Mouse (Mus musculus) cerebellum, postnatal 36 days (tissue): ENCODE measurements around the gene Klhl3.

Source experiments
- DNase-seq, 2 experiments: peaks; one replicate each; pipeline ENCODE4 v3.0.0; 2021 to 2022; ENCODE audit warnings: mixed read lengths in 2 of 2

Klhl3 gene

DNA sequence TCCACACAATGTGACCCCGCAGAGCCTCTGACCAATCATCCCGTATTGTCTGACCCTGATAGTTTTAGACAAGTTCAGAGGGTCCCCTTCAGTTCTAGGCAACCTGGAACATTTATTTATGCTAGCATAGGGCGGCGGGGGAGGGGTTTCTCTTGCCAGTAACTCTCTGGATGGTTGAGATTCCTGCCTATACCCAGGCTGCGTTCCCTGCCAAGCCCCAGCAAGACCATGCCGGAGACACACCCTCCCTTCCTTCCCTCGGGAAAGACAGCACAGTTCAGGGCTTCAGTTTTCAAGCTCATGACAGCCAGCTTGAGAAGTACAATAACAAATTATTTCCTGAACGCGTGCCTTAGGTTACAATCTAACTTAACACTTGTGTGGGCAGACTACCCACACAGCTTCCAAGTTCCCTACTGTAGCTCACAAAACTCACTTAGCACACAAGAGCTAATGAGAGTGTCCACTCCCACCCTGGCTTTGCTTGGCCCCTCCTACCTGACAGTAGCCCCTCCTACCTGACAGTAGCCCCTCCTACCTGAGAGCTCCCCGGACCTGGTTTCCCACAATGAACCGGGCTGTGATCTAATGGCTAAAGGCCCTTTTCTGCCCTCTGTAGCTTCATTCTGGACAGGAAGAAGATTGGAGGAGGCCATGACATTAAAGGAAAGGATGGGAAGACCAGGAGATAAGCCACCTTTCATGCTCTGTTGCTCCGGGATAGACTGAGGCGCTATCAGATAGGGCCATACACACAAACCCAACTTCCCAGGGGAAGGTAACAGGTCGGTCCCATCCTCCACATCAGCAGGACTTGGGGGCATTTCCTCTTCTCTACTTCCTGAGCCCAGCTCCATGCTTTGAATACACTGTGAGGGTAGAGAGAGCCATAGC lies 46.6 kb downstream of the Klhl3 start:
- DNase-seq: no peak

- no peak for DNase-seq
These were observed 47.3 kb downstream of the Klhl3 start for GRCm38 (mm10) chr13:58066081-58066495.

DNA sequence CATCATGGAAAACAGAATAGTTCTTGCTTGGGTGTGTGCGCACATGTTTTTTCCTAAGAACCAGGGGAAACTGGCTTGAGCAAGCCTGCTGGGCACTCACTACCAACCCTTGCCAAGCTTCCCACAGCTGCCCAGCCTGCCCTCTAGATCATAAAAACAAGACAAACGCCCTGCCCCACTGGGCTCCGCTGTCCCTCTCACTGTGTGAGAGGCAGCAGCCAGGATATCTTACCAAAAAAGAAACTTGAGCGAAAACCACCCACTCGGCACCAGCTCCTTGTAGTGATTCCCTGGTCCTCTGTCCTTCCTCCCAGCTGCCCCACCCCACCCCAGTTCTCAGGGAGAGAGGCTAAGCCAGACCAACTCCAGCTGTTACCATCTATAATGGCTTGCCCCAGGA lies 48.1 kb downstream of the Klhl3 start:
- DNase-seq: no peak

GRCm38 (mm10) chr13:58057953-58058870 lies 55.2 kb downstream of the Klhl3 start:
- no peak for DNase-seq

- no peak for DNase-seq
These were observed 56.8 kb downstream of the Klhl3 start for GRCm38 (mm10) chr13:58056618-58057017.

GRCm38 (mm10) chr13:58053628-58054027 lies 59.8 kb downstream of the Klhl3 start:
- DNase-seq: no peak

- peak; percentile 40 to 46 for DNase-seq
These were observed 61.7 kb downstream of the Klhl3 start for GRCm38 (mm10) chr13:58051654-58052053.

DNA sequence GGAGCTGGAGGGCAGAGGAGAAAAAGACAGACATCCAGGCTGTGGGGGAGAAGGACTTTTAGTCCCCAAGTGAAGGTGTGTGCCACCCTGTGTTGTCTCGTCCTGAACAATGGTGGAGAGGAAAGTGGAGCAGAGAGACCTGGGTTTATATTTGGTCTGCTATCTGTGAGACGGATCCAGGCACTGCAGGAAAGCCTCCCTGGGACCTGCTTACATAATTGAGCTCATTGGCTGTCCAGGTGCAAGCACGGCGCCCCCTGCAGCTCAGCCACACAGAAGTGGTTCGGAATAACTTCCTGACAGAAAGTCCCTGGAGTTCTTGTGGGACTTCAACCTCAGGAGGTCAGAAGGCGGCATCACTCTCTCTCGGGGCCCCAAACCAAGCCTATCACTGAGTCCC lies 62.1 kb downstream of the Klhl3 start:
- DNase-seq: peak; percentile 61 to 64

DNA sequence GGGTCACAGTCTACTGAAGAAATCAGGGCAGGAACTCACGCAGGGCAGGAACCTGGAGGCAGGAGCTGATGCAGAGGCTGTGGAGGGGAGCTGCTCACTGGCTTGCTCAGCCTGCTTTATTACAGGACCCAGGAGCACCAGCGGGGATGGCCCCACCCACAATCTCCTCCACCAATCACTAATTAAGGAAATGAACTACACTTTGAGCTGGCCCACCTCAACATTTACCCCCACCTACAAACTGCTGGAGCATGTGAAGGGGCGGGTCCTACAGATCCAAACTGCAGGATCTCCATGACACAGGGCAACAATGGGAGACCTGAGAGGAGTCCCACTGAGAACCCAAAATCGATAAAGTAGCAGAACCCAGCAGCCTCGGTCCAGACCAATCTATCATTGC lies 64.3 kb downstream of the Klhl3 start:
- DNase-seq: no peak

DNA sequence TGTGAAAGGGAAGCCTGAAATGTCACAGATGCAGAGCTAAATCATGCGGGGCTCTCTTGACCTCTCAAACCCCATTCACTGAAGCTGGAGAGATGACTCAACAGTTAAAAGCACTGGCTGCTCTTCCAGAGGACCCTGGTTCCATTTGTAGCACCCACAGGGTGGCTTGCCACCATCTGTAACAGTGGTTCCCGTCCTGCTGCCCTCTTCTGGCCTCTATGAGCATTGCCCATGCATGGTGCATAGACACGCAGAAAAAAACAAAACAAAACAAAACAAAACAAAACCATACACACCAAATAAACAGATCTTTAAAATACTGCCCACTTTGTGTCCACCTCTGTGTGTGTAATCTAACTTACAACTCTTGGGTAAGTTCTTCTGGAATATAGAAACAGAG lies 65.3 kb downstream of the Klhl3 start:
- no peak for DNase-seq

GRCm38 (mm10) chr13:58046178-58046577 lies 67.2 kb downstream of the Klhl3 start:
- no peak for DNase-seq

- no peak for DNase-seq
These were observed 68.1 kb downstream of the Klhl3 start for GRCm38 (mm10) chr13:58045278-58045677.

GRCm38 (mm10) chr13:58043278-58043677 lies 70.1 kb downstream of the Klhl3 start:
- no peak for DNase-seq

DNA sequence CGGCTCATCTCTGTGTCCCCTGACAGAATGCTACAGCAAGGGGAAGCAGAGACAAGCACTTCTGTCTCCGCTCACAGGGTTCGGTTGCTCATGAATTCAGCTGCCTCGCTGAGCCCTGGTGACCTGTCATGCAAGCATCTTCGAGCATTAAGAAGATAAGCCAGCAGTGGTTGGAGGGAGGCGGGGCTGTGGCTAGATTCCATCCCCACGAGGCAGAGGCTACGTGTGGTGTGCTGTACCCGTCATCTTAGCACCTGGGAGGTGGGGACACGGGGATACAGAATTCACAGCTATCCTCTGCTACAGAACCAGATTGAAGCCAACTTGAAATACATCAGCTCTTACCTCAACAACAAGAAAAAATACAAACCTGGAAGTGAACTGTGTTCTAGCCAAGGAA lies 73.3 kb downstream of the Klhl3 start:
- no peak for DNase-seq

DNA sequence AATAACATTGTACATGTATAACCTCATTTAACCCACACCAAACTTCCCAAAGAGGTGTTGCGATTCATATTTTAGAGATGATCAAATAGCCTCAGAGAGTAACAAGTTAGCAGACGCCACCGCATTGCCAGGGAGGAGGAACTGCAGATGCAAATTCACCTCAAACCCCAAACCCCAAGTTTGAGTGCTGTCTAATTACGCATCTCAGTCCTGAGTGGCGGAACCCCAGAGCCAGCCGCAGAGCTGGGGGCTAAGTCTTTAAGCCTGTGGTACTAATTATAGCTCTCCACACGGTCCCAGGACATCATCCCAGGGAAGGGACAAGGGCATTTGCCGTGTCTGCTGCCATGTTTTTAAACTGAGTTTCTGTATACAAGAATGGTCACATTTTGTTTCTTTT lies 75.9 kb downstream of the Klhl3 start:
- DNase-seq: no peak

GRCm38 (mm10) chr13:58035470-58036156 lies 77.8 kb downstream of the Klhl3 start:
- peak; percentile 69 to 82 for DNase-seq

DNA sequence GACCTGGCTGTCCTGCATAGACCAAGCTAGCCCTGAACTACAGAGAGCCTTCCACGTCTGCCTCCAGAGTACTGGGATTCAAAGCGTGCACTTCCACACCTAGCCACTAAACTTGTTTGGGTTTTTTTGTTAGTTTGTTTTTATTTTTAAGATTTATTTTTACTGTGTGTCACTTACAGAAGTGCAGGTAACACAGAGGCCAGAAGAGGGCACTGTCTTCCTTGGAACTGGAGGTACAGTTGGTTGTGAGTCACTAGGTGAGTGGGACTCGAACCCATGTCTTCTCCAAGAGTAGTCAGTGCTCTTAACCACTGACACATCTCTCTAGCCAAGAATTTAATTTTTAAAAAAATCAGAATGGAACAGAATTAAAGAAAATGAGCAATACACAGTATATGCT lies 78.4 kb downstream of the Klhl3 start:
- DNase-seq: no peak

GRCm38 (mm10) chr13:58034507-58034906 lies 78.9 kb downstream of the Klhl3 start:
- no peak for DNase-seq

- peak; percentile 79 to 80 for DNase-seq
These were observed 81.6 kb downstream of the Klhl3 start for GRCm38 (mm10) chr13:58031755-58032154.

- DNase-seq: no peak
These were observed 86.3 kb downstream of the Klhl3 start for GRCm38 (mm10) chr13:58027115-58027514.

- DNase-seq: peak in 1 of 2 experiments; percentile 47
These were observed 87.5 kb downstream of the Klhl3 start for GRCm38 (mm10) chr13:58025701-58026414.

DNA sequence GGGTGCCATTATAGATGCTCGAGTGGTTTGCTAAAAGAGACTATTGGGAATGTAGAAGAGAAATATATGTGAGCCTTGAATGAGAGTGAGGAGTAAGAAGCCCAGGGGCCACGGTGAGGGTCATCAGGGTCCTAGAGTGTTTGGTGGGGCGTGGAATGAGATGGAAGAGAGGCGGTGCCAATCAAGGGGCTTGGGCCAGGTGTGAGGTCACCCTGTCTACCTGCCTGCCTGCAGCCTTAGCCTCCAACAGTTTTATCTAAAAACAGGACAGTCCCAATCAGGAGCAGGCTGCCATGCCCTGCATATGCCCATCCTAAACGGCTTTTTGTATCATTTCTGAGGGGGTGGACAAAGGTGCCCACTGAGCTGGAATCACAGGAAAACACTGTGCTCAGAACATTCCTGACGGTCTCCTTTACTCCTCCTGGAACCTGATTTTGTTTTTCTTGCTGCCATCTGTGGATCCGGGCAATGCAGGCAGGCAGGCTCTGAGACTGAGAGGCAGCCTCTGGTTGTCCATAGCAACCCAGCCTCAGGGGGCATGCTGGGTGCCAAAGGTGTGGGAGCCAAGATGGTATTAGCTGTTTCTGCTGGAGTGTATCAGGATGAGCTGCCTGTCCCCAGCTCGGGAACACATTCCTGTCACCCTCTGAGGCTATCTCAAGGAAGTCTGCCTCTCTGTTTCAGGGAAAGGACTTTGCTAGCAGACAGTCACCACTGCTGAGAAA lies 89.5 kb downstream of the Klhl3 start:
- DNase-seq: peak; percentile 95 to 96
